Mouse (Mus musculus) forebrain, embryonic 12.5 days (tissue): ENCODE measurements around the gene Spon2. TPM values are rescaled to one million over a fixed set of nuclear protein-coding genes. Genes with fewer than 3 reads are reported as not detected.

Experiments used
- ATAC-seq: fragments of 200-750 bp; cut with Nextera tagmentation; 2 replicates; pipeline ENCODE4 v1.8.0; 2017; ENCODE audit warnings: moderate TSS enrichment; ENCODE audit not compliant: low FRiP score
- H3K27ac ChIP-seq: fragments of 300-500 bp; sonication (generic); 2 replicates; pipeline ENCODE4 v1.5.1; 2016; ENCODE audit warnings: mild to moderate bottlenecking
- H3K27me3 ChIP-seq: fragments of 300-500 bp; sonication (generic); 2 replicates; pipeline ENCODE4 v1.6.1; 2016; ENCODE audit warnings: mild to moderate bottlenecking
- H3K36me3 ChIP-seq: fragments of 300-500 bp; sonication (generic); replicated peaks from 2 replicates; pipeline ENCODE4 v1.6.1; 2016; ENCODE audit warnings: mild to moderate bottlenecking
- H3K4me1 ChIP-seq: fragments of 300-500 bp; sonication (generic); 2 replicates; pipeline ENCODE4 v1.6.1; 2016
- H3K4me2 ChIP-seq: fragments of 300-500 bp; sonication (generic); 2 replicates; pipeline ENCODE4 v1.6.1; 2016; ENCODE audit warnings: mild to moderate bottlenecking, moderate library complexity
- H3K4me3 ChIP-seq: fragments of 300-500 bp; sonication (generic); replicated peaks from 2 replicates; pipeline ENCODE4 v1.5.1; 2016; ENCODE audit warnings: mild to moderate bottlenecking
- H3K9ac ChIP-seq: fragments of 300-500 bp; sonication (generic); 2 replicates; pipeline ENCODE4 v1.6.1; 2016; ENCODE audit warnings: mild to moderate bottlenecking
- H3K9me3 ChIP-seq: fragments of 300-500 bp; sonication (generic); 2 replicates; pipeline ENCODE4 v1.6.1; 2016
- WGBS: fragments of 180-500 bp; shearing (Covaris S2); methylation state at CpG from one replicate; pipeline ENCODE4 v1.1.7; 2016; 5-methylcytosine and 5-hydroxymethylcytosine counted together
- polyA plus RNA-seq: library from polyadenylated mRNA; unstranded; fragments of >200 nt; fragmentation: Nextera tagmentation; extraction: Ambion mirVana; gene quantifications from 2 replicates; pipeline ENCODE4 v1.2.1, GENCODE M21; 2016

The Spon2 gene
- polyA plus RNA-seq, 1 experiment from 2014 or later: 2.0 TPM

DNA sequence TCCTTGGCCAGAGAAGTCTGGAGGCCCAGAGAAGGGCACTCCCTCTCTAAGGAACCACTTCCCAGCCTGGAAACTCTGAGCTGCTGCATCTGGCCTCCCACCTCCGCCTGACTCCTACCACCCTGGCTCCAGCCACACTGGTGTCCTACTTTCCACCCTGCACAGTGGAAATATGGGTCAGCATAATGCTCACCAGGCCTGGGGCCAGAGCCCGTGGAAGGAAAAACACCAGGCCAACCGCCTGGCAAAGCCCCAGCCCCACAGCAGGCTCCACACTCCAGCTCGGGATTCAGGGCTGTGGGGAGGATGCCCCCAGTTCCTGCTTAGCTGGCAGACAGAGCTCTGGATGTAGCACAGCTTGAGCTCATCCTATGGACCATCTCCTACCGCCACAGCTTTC, 10.2 kb upstream of the Spon2 start:
- H3K36me3 ChIP-seq: no peaks in the 10 kb centered on the region
- no peak overlapping the region for H3K4me3 ChIP-seq
- no peak overlapping the region for H3K9ac ChIP-seq
- H3K27me3 ChIP-seq: no peaks in the 10 kb centered on the region
- no peak overlapping the region for H3K4me2 ChIP-seq
- no peak overlapping the region for H3K27ac ChIP-seq
- no peaks in the 10 kb centered on the region for H3K4me1 ChIP-seq
- no peaks in the 10 kb centered on the region for H3K9me3 ChIP-seq
- WGBS: 80% methylated on average over 5 of the region's 5 CpGs
- no peak for ATAC-seq

DNA sequence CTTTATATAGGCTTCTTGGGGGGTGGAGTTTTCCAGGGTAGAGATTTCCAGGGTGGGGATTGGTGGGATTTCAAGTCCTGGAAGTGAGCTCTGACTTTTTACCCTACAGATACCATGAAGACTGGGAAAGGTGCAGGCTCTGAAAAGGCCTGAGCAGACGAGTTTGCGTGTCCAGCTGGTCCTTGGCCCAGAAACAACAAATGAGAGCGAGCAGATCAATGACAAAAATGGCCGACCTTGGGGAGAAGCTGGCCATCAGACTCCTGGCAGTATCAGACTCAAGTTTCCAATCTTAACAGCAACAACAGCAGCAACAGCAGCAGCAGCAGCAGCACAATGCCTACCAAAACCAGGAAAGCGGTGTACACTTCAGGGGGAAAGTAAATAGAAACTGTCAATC, 7.4 kb upstream of the Spon2 start:
- Histone ChIP-seq H3K4me2 (no peak overlapping the region), H3K27me3 (no peaks in the 10 kb centered on the region), H3K4me1 (no peaks in the 10 kb centered on the region), H3K9me3 (no peaks in the 10 kb centered on the region), H3K36me3 (no peaks in the 10 kb centered on the region), H3K27ac (no peak overlapping the region), H3K9ac (no peak overlapping the region), H3K4me3 (no peak overlapping the region)
- no peak for ATAC-seq
- WGBS: 88% methylated on average over 5 of the region's 5 CpGs

DNA sequence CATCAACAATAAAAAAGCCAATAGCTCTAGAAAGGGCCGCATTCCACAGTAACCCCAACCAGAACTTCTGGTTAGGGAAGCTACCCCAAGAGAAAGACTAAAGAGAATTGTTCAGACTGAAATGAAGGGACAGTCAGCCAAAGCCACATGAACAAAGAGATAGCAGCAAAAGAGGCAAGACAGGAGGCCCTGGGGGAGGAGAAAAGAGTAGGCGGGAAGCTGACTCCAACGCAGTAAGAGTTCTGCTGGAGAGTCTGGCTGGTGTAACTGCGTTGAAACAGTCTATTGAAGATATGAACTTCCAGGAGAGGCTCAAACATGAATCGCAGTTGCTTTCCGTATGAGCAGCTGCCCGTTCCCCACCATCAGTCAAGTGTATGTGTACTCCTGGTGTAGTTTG, 6.2 kb upstream of the Spon2 start:
- ATAC-seq: no peak
- Histone ChIP-seq H3K9ac (no peak overlapping the region), H3K27me3 (no peaks in the 10 kb centered on the region), H3K27ac (no peak overlapping the region), H3K4me2 (no peak overlapping the region), H3K4me3 (no peak overlapping the region), H3K9me3 (no peaks in the 10 kb centered on the region), H3K4me1 (no peaks in the 10 kb centered on the region), H3K36me3 (no peaks in the 10 kb centered on the region)
- WGBS: 86% methylated on average over 7 of the region's 7 CpGs

DNA sequence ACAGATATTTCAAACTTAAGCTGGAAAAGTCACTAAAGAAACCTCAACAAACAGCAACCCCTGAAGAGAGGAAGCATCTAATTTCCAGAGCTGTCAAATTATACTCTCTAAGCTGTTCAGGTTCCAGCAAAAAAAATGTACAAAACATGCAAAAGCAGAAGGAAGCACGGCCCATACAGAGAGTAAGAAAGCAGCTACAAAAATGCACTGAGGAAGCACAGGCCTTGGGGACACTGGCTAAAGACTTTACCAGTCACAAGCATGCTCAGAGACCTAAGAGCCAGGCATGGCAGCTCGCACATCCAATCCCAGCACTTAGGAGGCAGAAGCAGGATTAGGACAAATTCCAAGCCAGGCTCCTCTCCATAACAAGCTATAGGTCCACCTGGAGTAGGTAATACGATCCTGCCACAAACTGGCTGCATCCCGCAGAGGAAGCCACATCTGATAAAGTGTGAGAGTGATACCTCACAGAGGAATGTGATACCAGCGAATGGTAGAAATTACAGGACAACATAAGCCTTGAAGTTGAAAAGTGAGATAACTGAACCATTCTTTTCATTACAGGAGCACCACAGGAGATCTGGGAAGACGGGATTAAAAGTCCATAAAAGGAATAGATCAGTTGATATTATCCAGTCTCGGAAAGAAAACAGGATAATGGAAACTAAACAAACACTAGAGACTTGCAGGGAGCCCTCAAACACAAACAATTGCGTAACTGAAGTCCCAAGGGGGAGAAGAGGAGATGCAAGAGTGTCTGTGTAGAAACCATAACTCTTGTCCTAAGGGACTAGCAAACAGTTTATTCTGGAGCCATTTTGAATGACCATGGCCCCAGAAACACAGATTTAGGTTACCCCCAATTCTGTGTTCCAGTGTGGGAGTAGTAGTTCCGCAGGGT, 4.8 kb upstream of the Spon2 start:
- Histone ChIP-seq H3K27me3 (no peaks in the 10 kb centered on the region), H3K4me2 (no peak overlapping the region), H3K27ac (no peak overlapping the region), H3K36me3 (no peaks in the 10 kb centered on the region), H3K4me1 (peaks cover 5% of the 10 kb centered on the region), H3K9me3 (no peaks in the 10 kb centered on the region), H3K4me3 (no peak overlapping the region), H3K9ac (no peak overlapping the region)
- no peak for ATAC-seq
- 73% methylated on average over 9 of the region's 9 CpGs for WGBS

DNA sequence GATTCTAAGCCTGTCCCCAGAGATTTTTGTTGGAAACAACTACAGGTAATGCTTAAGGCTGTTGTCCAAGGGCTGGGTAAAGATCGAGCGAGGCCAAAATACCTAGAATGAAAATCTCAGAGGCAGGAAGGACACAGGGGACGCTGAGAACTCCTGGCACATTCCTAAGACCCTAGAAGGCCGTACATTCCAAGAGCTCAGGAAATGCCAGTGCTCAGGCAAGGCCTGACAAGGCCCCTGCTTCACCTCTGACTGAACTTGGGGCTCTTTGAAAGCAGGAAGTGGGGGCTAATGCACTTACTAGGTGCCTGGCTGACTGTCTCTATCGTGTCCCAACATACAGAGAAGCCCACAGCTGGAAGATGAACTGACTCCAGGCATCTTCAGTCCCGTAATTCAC, 4.1 kb upstream of the Spon2 start:
- Histone ChIP-seq H3K27ac (no peak overlapping the region), H3K4me1 (peaks cover 12% of the 10 kb centered on the region), H3K9ac (no peak overlapping the region), H3K4me3 (no peak overlapping the region), H3K9me3 (no peaks in the 10 kb centered on the region), H3K4me2 (no peak overlapping the region), H3K36me3 (no peaks in the 10 kb centered on the region), H3K27me3 (no peaks in the 10 kb centered on the region)
- no peak for ATAC-seq
- 81% methylated on average over 6 of the region's 6 CpGs for WGBS

DNA sequence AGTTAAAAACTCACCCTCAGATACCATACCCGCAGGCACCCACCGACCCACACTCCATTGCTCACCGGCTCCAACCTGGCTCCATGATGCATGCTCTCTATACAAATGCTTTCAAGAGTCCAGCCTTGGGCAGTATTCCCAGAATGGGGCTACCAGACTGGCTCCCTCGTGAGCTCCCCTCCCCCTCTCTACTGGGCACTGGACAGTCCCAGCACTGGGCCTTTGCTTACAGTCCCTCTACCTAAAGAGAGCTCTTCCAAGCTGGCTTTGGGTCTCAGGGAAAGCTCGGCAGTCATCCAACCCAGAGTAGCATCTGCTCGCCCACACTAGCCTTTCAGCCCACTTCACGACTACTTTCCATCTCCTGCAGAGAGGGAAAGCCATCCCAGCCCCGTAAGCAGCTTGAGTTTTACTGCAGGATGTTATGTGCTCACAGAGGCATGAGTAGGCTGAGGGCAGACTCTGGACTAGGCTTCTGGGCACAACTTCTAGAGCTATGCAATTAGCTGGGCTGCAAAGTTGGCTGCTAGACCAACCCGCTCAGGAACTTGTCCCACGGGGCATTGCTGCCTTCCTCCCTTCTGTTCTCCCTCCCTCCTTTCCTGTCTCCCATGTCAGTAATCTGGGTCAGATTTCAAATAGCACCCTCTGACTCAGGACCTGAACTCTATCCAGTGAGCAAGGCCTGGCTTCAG, 2.2 kb upstream of the Spon2 start:
- peaks cover 13% of the 10 kb centered on the region for H3K4me1 ChIP-seq
- ATAC-seq: no peak
- 81% methylated on average over 10 of the region's 10 CpGs for WGBS

DNA sequence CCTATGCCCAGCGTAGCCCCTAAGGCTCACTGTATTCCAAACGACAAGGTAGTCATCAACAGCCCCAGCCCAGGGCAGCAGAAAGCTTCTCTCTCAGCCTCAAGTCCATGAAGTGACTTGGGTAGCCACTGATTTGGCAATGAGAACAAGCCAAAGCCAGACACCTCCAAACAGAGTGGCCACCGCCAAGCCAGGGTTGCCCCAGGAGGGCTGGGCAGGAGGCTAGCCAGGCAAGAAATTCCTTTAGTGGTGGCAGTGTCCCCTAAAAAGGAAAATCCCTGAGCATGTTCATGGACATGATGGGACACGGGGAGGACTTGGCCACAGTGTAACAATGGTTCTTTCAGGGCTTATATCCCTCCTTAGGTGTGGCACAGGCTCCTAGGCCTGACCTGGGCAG, 1.6 kb upstream of the Spon2 start:
- H3K4me1 ChIP-seq: peaks cover 13% of the 10 kb centered on the region
- H3K36me3 ChIP-seq: no peaks in the 10 kb centered on the region
- H3K9ac ChIP-seq: no peak overlapping the region
- no peak for ATAC-seq
- no peak overlapping the region for H3K27ac ChIP-seq
- H3K27me3 ChIP-seq: no peaks in the 10 kb centered on the region
- no peaks in the 10 kb centered on the region for H3K9me3 ChIP-seq
- WGBS: 89% methylated on average over 4 of the region's 4 CpGs
- no peak overlapping the region for H3K4me3 ChIP-seq
- H3K4me2 ChIP-seq: no peak overlapping the region

More for the DNA sequence above, 2.2 kb upstream of the Spon2 start:
- Histone ChIP-seq H3K9me3 (no peaks in the 10 kb centered on the region), H3K9ac (no peak overlapping the region), H3K36me3 (no peaks in the 10 kb centered on the region), H3K27me3 (no peaks in the 10 kb centered on the region), H3K27ac (no peak overlapping the region), H3K4me2 (no peak overlapping the region), H3K4me3 (no peak overlapping the region)

DNA sequence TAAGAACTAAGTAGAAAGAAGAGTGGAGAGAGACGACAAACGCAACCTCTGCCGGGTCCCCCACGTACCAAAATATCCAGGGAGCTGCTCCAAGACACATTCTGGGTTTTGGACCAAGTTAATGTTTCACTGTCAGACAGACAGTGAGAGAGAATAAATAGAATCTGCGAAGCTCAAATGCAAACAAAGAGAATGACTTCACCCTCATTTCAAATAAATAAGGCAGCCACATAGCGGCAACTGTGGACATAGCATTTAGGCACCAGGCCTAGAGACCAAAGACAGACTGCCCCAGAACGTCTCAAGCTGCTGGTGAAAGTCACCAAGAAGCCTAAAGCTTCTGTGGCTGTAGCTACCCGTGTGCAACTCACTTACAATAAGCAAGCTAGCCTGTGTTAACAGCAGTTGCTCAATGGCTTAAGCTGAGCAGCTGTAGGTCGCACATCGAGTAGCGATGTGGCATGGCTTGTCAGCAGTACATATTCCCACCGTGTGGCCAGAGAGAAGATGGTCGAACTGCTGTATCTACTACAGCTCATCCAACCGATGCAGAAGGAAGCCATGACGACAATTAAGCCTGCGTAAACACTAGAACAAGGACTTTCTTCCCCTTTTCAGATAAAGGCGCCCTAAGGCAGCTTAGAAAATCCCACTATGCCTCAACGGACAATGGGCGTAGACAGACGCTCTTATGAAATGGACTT, 643 bp upstream of the Spon2 start:
- Histone ChIP-seq H3K27ac (no peak overlapping the region), H3K36me3 (no peaks in the 10 kb centered on the region), H3K27me3 (no peaks in the 10 kb centered on the region), H3K4me3 (no peak overlapping the region), H3K4me2 (no peak overlapping the region), H3K9me3 (no peaks in the 10 kb centered on the region), H3K4me1 (peaks cover 13% of the 10 kb centered on the region), H3K9ac (no peak overlapping the region)
- 78% methylated on average over 20 of the region's 20 CpGs for WGBS
- no peak for ATAC-seq

DNA sequence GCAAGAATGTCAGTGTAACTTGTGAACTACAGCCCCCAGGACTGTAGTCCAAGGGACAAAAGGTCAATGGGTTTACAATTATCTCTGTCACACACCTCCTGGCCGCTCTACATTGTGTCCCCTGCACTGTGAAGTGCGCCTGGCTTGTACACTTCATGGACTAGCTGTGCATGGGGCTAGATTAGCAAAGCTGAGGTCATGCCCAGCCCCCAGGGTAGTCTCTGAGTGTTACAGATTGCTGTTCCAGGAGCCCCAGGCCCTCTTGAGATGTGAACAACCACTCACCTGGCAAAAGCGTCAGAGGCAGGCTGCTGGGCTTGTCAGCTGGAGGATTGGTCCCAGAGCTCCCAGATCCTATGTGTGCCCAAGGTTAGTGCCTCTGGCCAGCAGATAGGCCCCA, 592 bp downstream of the Spon2 start:
- Histone ChIP-seq H3K9ac (no peak overlapping the region), H3K36me3 (no peaks in the 10 kb centered on the region), H3K4me3 (no peak overlapping the region), H3K4me2 (no peak overlapping the region), H3K27ac (no peak overlapping the region), H3K27me3 (no peaks in the 10 kb centered on the region), H3K4me1 (peaks cover 13% of the 10 kb centered on the region), H3K9me3 (no peaks in the 10 kb centered on the region)
- 44% methylated on average over 3 of the region's 3 CpGs for WGBS
- ATAC-seq: no peak

DNA sequence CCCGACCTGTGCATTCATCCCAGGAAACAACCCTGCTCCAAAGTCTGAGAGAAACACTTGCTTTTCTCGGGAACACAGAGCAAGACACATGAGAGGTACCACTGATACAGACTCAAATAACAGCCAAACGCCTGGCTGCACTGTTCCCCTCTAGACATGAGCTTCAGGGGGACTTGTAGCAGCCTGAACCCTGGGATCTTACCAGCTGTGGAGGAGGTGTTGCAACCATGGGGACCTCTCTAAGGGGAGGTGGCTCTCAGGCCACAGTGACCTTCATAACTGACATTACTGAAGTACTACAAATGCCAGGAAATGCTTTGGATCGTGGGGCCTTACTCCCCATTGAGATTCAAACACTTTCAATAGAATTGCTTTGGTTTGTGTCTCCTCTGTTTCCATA, 3.5 kb downstream of the Spon2 start:
- no peak overlapping the region for H3K9ac ChIP-seq
- 76% methylated on average over 4 of the region's 4 CpGs for WGBS
- no peak overlapping the region for H3K27ac ChIP-seq

DNA sequence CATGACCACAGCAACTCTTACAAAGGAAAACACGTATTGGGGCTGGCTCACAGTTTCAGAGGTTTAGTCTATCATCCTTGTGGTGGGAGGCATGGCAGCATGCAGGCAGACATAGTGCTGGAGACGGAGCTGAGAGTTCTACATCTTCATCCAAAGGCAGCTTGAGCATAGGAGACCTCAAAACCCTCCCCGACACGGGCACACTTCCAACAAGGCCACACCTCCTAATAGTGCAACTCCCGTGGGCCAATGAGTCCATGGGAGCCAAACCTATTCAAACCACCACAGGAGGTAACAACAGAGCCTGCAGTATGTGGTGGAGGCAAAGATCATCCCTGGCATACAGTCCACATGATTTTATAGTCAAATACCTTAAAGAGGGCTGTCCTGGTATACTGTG, 7.0 kb downstream of the Spon2 start:
- H3K9ac ChIP-seq: no peak overlapping the region
- H3K4me2 ChIP-seq: no peak overlapping the region
- H3K27ac ChIP-seq: no peak overlapping the region
- WGBS: 72% methylated on average over 5 of the region's 5 CpGs
- no peaks in the 10 kb centered on the region for H3K9me3 ChIP-seq
- ATAC-seq: no peak
- H3K4me3 ChIP-seq: no peak overlapping the region
- H3K36me3 ChIP-seq: no peaks in the 10 kb centered on the region
- no peaks in the 10 kb centered on the region for H3K4me1 ChIP-seq
- no peaks in the 10 kb centered on the region for H3K27me3 ChIP-seq

More for the DNA sequence above, 3.5 kb downstream of the Spon2 start:
- H3K4me2 ChIP-seq: no peak overlapping the region
- no peak for ATAC-seq
- H3K27me3 ChIP-seq: no peaks in the 10 kb centered on the region
- H3K4me1 ChIP-seq: peaks cover 13% of the 10 kb centered on the region
- H3K4me3 ChIP-seq: no peak overlapping the region
- no peaks in the 10 kb centered on the region for H3K9me3 ChIP-seq
- H3K36me3 ChIP-seq: no peaks in the 10 kb centered on the region

DNA sequence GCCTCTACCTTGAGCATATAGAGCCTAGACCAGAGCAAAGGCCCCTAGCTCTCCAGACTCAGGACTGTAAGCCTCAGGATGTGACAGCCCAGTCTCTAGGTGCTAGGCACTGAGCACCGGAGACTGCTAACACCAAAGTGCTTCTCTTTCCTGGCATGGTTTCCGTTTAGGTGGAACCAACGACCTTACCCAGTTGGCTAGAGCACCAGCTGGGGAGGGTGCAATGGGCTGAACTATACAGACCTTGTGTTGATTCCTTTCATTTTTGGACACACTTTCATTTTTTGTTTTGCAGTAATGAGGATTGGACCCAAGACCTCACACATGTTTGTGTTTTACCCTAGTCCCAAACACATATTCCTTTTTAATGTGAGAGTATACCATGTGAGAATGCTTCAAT, 7.7 kb downstream of the Spon2 start:
- no peaks in the 10 kb centered on the region for H3K9me3 ChIP-seq
- H3K4me1 ChIP-seq: no peaks in the 10 kb centered on the region
- no peak overlapping the region for H3K9ac ChIP-seq
- no peaks in the 10 kb centered on the region for H3K27me3 ChIP-seq
- H3K4me3 ChIP-seq: no peak overlapping the region
- H3K27ac ChIP-seq: no peak overlapping the region
- no peaks in the 10 kb centered on the region for H3K36me3 ChIP-seq
- ATAC-seq: no peak
- 92% methylated on average over 3 of the region's 3 CpGs for WGBS
- no peak overlapping the region for H3K4me2 ChIP-seq
